Mouse (Mus musculus): ENCODE measurements around the gene Svopl.
A peak's percentile ranks its signal among the peaks of the same experiment; 100 is the strongest.

The Svopl gene

DNA sequence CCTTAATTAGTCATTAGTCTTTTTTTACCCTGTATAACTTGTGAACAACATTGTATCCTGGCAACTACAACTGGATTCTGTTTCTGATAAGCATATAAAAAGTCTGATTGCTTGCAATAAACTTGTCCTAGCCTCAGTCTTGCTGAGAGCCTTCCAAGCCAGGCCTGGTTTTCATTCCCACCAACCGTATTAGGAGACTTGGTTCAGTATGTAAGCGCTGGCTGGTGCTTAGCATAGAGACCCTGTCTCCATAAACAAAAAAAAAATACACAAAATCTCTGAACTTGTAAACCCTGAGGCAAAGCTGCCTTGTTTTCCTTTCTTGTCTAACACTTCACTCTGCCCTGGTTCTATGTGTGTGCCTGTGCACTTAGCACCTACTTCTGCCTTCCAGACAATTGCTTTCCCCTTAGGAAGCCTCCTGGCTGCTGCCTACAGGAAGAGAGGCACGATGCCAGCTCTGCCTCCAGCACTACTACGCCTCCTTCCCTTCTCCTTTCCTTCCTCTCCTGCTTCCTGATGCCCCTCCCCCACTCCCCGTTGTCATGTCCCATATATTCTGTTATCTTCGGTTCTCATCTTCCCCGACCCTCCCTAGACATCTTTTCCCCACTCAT is 14.8 kb downstream of the Svopl start:
- DNase-seq (ENCODE audit: low read depth) = no peak

- DNase-seq (ENCODE audit: low read depth) = no peak
Observed at GRCm38 (mm10) chr6:38028205-38028604, 18.6 kb downstream of the Svopl start.

- no peak for DNase-seq (ENCODE audit: low read depth)
Observed at GRCm38 (mm10) chr6:38027771-38028170, 19.0 kb downstream of the Svopl start.

GRCm38 (mm10) chr6:38023284-38023683 is 23.5 kb downstream of the Svopl start:
- no peak for DNase-seq (ENCODE audit: low read depth)

DNA sequence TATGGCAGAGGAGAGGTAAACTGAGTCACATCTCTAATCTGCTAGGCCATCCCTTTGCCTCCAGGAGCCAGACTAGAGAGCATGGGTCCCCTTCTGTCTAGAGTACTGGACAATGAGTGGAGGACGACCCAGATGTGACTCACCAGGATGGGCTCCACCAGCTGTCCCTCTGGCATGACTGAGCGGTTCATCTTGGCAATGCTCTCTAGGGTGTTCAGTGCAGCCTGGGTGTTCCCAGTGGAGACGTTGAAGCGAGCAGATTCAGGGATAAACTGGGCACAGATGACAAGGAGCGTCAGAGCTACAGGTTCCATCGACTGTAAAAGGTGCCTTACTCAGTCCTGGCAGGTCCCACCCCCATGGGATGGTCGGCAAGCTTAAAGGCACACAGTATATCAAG is 25.4 kb downstream of the Svopl start:
- no peak for DNase-seq (ENCODE audit: low read depth)

DNA sequence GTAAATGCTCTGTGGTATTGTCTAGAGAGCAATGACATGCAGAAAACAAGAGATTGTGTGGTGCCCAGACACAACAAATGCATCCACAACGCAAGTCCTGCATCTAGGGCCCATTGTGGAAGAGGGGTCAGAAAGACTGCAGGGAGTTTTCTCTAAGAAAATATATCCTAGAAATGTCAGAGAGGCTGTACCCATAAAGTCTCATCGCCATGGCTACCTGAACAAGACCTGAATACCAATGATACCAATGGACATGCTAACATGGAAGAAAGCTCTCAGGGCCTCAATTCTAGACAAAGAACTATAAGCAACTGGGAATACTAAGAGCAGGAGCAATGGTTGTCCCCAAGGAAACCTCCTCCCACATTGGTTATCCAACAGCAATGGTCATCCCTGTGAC is 34.0 kb downstream of the Svopl start:
- DNase-seq (ENCODE audit: low read depth) = no peak

GRCm38 (mm10) chr6:38007459-38007858 is 39.3 kb downstream of the Svopl start:
- DNase-seq (ENCODE audit: low read depth) = peak; percentile 68

GRCm38 (mm10) chr6:37967386-37967785 is 79.4 kb downstream of the Svopl start:
- DNase-seq (ENCODE audit: low read depth) = no peak

- no peak for DNase-seq (ENCODE audit: low read depth)
Observed at GRCm38 (mm10) chr6:37951306-37951705, 95.5 kb downstream of the Svopl start.

DNA sequence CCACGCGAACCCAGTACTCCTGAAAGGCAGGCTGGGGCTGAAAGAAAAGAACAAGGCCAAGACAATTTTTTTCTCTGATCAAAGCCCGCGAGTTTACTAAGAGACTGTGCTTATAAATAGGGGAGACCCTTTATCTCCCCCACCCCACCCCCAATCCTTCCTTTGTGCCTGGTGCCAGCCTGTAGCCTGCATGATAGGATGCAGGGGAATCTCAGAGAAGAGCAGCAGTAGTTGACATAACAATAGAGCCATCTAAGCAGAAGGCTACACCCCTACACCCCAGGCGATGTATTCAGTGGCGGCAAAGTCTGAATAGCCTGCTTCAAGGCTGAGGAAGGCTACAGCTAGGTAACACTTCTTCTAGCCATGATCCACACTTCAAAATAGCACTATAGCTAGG is 110.3 kb downstream of the Svopl start:
- DNase-seq (ENCODE audit: low read depth) = no peak

All from induced T-regulatory cell, adult 2 months (primary cell).